Mouse (Mus musculus) cerebellum, adult 2 months (tissue): ENCODE data around the gene Gm21976. TPM values are rescaled to one million over a fixed set of nuclear protein-coding genes. Genes with fewer than 3 reads are reported as not detected.

ENCODE experiments used
- DNase-seq, 2 experiments: peaks; one replicate each; pipeline ENCODE4 v3.0.0; 2021
- H3K27ac ChIP-seq: fragments of 200-500 bp; 2 replicates; pipeline ENCODE4 v1.5.1; 2012; ENCODE audit warnings: low read length, control low read depth, inconsistent platforms; ENCODE audit not compliant: insufficient read depth
- H3K27me3 ChIP-seq: fragments of 200-500 bp; 2 replicates; pipeline ENCODE4 v1.6.1; 2012; ENCODE audit warnings: inconsistent platforms, mild to moderate bottlenecking, low read length, moderate library complexity; ENCODE audit not compliant: control insufficient read depth, insufficient read depth
- H3K4me1 ChIP-seq: fragments of 200-500 bp; 2 replicates; pipeline ENCODE4 v1.6.1; 2011; ENCODE audit warnings: low read length; ENCODE audit not compliant: control insufficient read depth, insufficient read depth
- H3K4me3 ChIP-seq: fragments of 200-500 bp; replicated peaks from 2 replicates; pipeline ENCODE3; 2011; ENCODE audit warnings: mild to moderate bottlenecking, low read depth, low read length, control low read depth; ENCODE audit not compliant: insufficient read depth
- CTCF ChIP-seq: fragments of 200-500 bp; IDR thresholded peaks from 2 replicates; pipeline ENCODE4 v1.5.1; 2011; ENCODE audit warnings: low read depth, mild to moderate bottlenecking, control low read depth, low read length, moderate library complexity, borderline replicate concordance; ENCODE audit not compliant: insufficient read depth
- POLR2A ChIP-seq: fragments of 200-500 bp; IDR thresholded peaks from 2 replicates; pipeline ENCODE4 v1.6.1; 2011; ENCODE audit warnings: low read length, control low read depth, borderline replicate concordance; ENCODE audit not compliant: insufficient read depth
- WGBS: fragments of 180-500 bp; shearing (Covaris S2); methylation state at CpG from one replicate; pipeline ENCODE4 v1.1.7; 2018; 5-methylcytosine and 5-hydroxymethylcytosine counted together
- polyA plus RNA-seq: library from polyadenylated mRNA; depleted of rRNA; stranded (reverse); fragments of >200 nt; gene quantifications from 2 replicates; pipeline ENCODE4 v1.2.3, GENCODE M21; 2012

The Gm21976 gene
- polyA plus RNA-seq, 1 experiment: not detected

- Histone ChIP-seq H3K4me3 (peak within 1 kb of the TSS; percentile 77), H3K27me3 (no peaks in the 10 kb centered on the region), H3K4me1 (no peaks in the 10 kb centered on the region), H3K27ac (peak within 1 kb of the TSS; percentile 67)
- WGBS: under 1% methylated on average over 79 of the region's 90 CpGs
- peak; percentile 54; the same call in 1 of the 2 replicates for TF ChIP-seq POLR2A
- TF ChIP-seq CTCF: no peak
- peak; percentile 94 for DNase-seq
Measured at GRCm38 (mm10) chr13:98316480-98317245, 37.0 kb downstream of the Gm21976 start, which contains the start of gene Btf3. TSS of gene Btf3 (minus strand) at chr13:98317006.

GRCm38 (mm10) chr13:98317246-98317677 is 37.6 kb downstream of the Gm21976 start:
- no peak for TF ChIP-seq POLR2A
- TF ChIP-seq CTCF: no peak
- 1% methylated on average over 16 of the region's 16 CpGs for WGBS
- no peak for DNase-seq
- peak overlapping the region; percentile 77 for H3K4me3 ChIP-seq
- H3K4me1 ChIP-seq: no peaks in the 10 kb centered on the region
- H3K27ac ChIP-seq: peak overlapping the region; percentile 67
- no peaks in the 10 kb centered on the region for H3K27me3 ChIP-seq

GRCm38 (mm10) chr13:98317911-98318310 is 38.2 kb downstream of the Gm21976 start:
- no peak overlapping the region for H3K4me3 ChIP-seq
- H3K4me1 ChIP-seq: no peaks in the 10 kb centered on the region
- no peak for TF ChIP-seq CTCF
- no peaks in the 10 kb centered on the region for H3K27me3 ChIP-seq
- no peak overlapping the region for H3K27ac ChIP-seq
- DNase-seq: no peak
- 83% methylated on average over 6 of the region's 6 CpGs for WGBS

GRCm38 (mm10) chr13:98325034-98325433 is 45.3 kb downstream of the Gm21976 start:
- no peak for TF ChIP-seq CTCF
- TF ChIP-seq POLR2A: no peak
- no peak overlapping the region for H3K4me3 ChIP-seq
- no peaks in the 10 kb centered on the region for H3K27me3 ChIP-seq
- 36% methylated on average over 11 of the region's 11 CpGs for WGBS
- no peak for DNase-seq
- no peaks in the 10 kb centered on the region for H3K4me1 ChIP-seq
- no peak overlapping the region for H3K27ac ChIP-seq

GRCm38 (mm10) chr13:98332106-98332505 is 52.4 kb downstream of the Gm21976 start:
- Histone ChIP-seq H3K4me1 (no peaks in the 10 kb centered on the region), H3K27me3 (no peaks in the 10 kb centered on the region), H3K4me3 (no peak overlapping the region), H3K27ac (no peak overlapping the region)
- TF ChIP-seq CTCF (no peak), POLR2A (no peak)
- 32% methylated on average over 2 of the region's 2 CpGs for WGBS
- no peak for DNase-seq

DNA sequence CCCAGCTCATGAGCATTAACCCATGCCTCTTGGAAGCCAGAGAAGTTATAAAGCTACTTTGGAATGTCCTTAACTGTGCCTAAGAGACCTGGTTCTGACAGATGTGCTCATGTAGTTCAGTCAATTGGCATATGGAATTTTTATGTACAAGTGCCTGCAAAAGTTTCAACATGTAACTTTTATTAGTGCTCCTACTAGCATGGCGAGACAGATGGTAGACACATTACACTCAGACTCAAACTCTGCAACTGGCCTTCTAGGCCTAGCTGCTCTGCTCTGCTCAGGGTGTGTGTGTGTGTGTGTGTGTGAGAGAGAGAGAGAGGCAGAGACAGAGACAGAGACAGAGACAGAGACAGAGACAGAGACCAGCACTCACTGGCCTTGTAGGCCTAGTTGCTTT is 56.5 kb downstream of the Gm21976 start:
- WGBS: 98% methylated on average over 1 of the region's 1 CpGs
- no peaks in the 10 kb centered on the region for H3K27me3 ChIP-seq
- no peak for DNase-seq
- H3K4me3 ChIP-seq: no peak overlapping the region
- TF ChIP-seq POLR2A: no peak
- TF ChIP-seq CTCF: no peak
- H3K4me1 ChIP-seq: no peaks in the 10 kb centered on the region
- H3K27ac ChIP-seq: no peak overlapping the region

DNA sequence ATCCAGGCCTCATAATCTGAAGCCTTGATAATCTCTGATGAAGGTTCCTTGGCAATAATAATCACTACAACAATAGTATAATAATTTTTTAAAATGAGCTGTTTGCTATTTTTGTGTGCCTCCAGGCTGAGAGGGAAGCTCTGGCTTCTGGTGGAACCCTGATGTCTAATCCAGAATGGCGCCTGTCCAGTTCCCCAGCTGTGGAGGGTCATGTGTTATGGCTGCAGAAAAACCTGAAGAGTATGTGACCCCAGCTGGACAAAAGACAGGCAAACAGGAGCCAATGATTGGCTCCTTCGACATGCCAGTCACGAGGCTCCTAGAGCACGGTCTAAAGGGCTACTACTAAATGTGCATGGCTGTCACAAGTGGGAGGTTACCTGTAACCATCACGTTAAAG is 60.8 kb downstream of the Gm21976 start:
- H3K4me3 ChIP-seq: no peak overlapping the region
- no peak for TF ChIP-seq POLR2A
- no peak for TF ChIP-seq CTCF
- no peaks in the 10 kb centered on the region for H3K4me1 ChIP-seq
- no peak for DNase-seq
- 68% methylated on average over 5 of the region's 5 CpGs for WGBS
- H3K27ac ChIP-seq: no peak overlapping the region
- no peaks in the 10 kb centered on the region for H3K27me3 ChIP-seq

GRCm38 (mm10) chr13:98349491-98349890 is 69.8 kb downstream of the Gm21976 start:
- Histone ChIP-seq H3K27ac (no peak overlapping the region), H3K4me3 (no peak overlapping the region), H3K4me1 (no peaks in the 10 kb centered on the region), H3K27me3 (peaks cover 8% of the 10 kb centered on the region; the same call in 1 of the 2 replicates)
- TF ChIP-seq CTCF (no peak), POLR2A (no peak)
- DNase-seq: no peak
- WGBS: 73% methylated on average over 4 of the region's 4 CpGs
